Mouse (Mus musculus) midbrain, embryonic 11.5 days (tissue): ENCODE data around the gene Pikfyve. TPM values are rescaled to one million over a fixed set of nuclear protein-coding genes. Genes with fewer than 3 reads are reported as not detected.

Source experiments
- ATAC-seq: fragments of 200-750 bp; cut with Nextera tagmentation; 2 replicates; pipeline ENCODE4 v1.8.0; 2017; ENCODE audit warnings: moderate TSS enrichment, moderate library complexity; ENCODE audit not compliant: low FRiP score
- DNase-seq: peaks from one replicate; pipeline ENCODE4 v3.0.0; 2015; ENCODE audit warnings: low spot score; ENCODE audit errors: missing footprints
- H3K27ac ChIP-seq: fragments of 300-500 bp; sonication (generic); 2 replicates; pipeline ENCODE4 v1.5.1; 2014; ENCODE audit warnings: low read depth, low read length
- H3K27me3 ChIP-seq: fragments of 300-500 bp; sonication (generic); 2 replicates; pipeline ENCODE4 v1.6.1; 2014; ENCODE audit warnings: mild to moderate bottlenecking, low read length, moderate library complexity, mixed read lengths; ENCODE audit not compliant: control insufficient read depth, insufficient read depth
- H3K36me3 ChIP-seq: fragments of 300-500 bp; sonication (generic); 2 replicates; pipeline ENCODE4 v1.6.1; 2014; ENCODE audit warnings: mild to moderate bottlenecking, low read length, moderate library complexity, mixed read lengths; ENCODE audit not compliant: control insufficient read depth, insufficient read depth
- H3K4me1 ChIP-seq: fragments of 300-500 bp; sonication (generic); 2 replicates; pipeline ENCODE4 v1.6.1; 2014; ENCODE audit warnings: low read length; ENCODE audit not compliant: control insufficient read depth, insufficient read depth
- H3K4me2 ChIP-seq: fragments of 300-500 bp; sonication (generic); 2 replicates; pipeline ENCODE4 v1.6.1; 2014; ENCODE audit warnings: mild to moderate bottlenecking, moderate library complexity
- H3K4me3 ChIP-seq: fragments of 300-500 bp; sonication (generic); 2 replicates; pipeline ENCODE4 v1.5.1; 2014; ENCODE audit warnings: low read depth, low read length
- H3K9ac ChIP-seq: fragments of 300-500 bp; sonication (generic); 2 replicates; pipeline ENCODE4 v1.6.1; 2014; ENCODE audit warnings: low read length
- H3K9me3 ChIP-seq: fragments of 300-500 bp; sonication (generic); 2 replicates; pipeline ENCODE4 v1.6.1; 2016; ENCODE audit warnings: low read length; ENCODE audit not compliant: control insufficient read depth
- WGBS: fragments of 180-500 bp; shearing (Covaris S2); extraction: QIAGEN DNeasy Blood & Tissue Kit; methylation state at CpG from one replicate; pipeline ENCODE4 v1.1.7; 2014; 5-methylcytosine and 5-hydroxymethylcytosine counted together
- polyA plus RNA-seq: library from polyadenylated mRNA; unstranded; fragments of >200 nt; fragmentation: Nextera tagmentation; extraction: Ambion mirVana; gene quantifications from 2 replicates; pipeline ENCODE4 v1.2.1, GENCODE M21; 2014

The Pikfyve gene
- polyA plus RNA-seq, 1 experiment from 2014 or later: 17.1 TPM

- WGBS: 82% methylated on average over 1 of the region's 1 CpGs
- no peak for DNase-seq
- Histone ChIP-seq H3K9ac (no peak overlapping the region), H3K27me3 (no peaks in the 10 kb centered on the region), H3K4me3 (no peak overlapping the region), H3K4me1 (peaks cover under 1% of the 10 kb centered on the region; the same call in 1 of the 2 replicates), H3K36me3 (peaks cover 45% of the 10 kb centered on the region), H3K4me2 (no peak overlapping the region), H3K27ac (no peak overlapping the region), H3K9me3 (no peaks in the 10 kb centered on the region)
- no peak for ATAC-seq
Observed at GRCm38 (mm10) chr1:65167496-65167895, 19.0 kb upstream of the Pikfyve start.

- Histone ChIP-seq H3K4me2 (no peak overlapping the region), H3K27ac (no peak overlapping the region), H3K9me3 (no peaks in the 10 kb centered on the region), H3K36me3 (peaks cover 37% of the 10 kb centered on the region), H3K4me3 (no peak overlapping the region), H3K4me1 (peaks cover 2% of the 10 kb centered on the region; the same call in 1 of the 2 replicates), H3K9ac (no peak overlapping the region), H3K27me3 (no peaks in the 10 kb centered on the region)
- 93% methylated on average over 7 of the region's 7 CpGs for WGBS
- DNase-seq: no peak
- ATAC-seq: no peak
Observed at GRCm38 (mm10) chr1:65169536-65169935, 16.9 kb upstream of the Pikfyve start.

GRCm38 (mm10) chr1:65169947-65170346 is 16.5 kb upstream of the Pikfyve start:
- Histone ChIP-seq H3K4me2 (no peak overlapping the region), H3K27ac (no peak overlapping the region), H3K4me1 (peaks cover 2% of the 10 kb centered on the region; the same call in 1 of the 2 replicates), H3K36me3 (peaks cover 33% of the 10 kb centered on the region), H3K9me3 (no peaks in the 10 kb centered on the region), H3K9ac (no peak overlapping the region), H3K4me3 (no peak overlapping the region), H3K27me3 (no peaks in the 10 kb centered on the region)
- no peak for ATAC-seq
- WGBS: 95% methylated on average over 5 of the region's 5 CpGs
- no peak for DNase-seq

GRCm38 (mm10) chr1:65171579-65171978 is 14.9 kb upstream of the Pikfyve start:
- 70% methylated on average over 4 of the region's 4 CpGs for WGBS
- no peak for ATAC-seq

GRCm38 (mm10) chr1:65173716-65174115 is 12.8 kb upstream of the Pikfyve start:
- Histone ChIP-seq H3K27ac (no peak overlapping the region), H3K9ac (no peak overlapping the region), H3K4me1 (peaks cover 14% of the 10 kb centered on the region), H3K36me3 (peaks cover 16% of the 10 kb centered on the region), H3K9me3 (no peaks in the 10 kb centered on the region), H3K4me2 (no peak overlapping the region), H3K27me3 (no peaks in the 10 kb centered on the region), H3K4me3 (no peak overlapping the region)
- DNase-seq: no peak
- 84% methylated on average over 2 of the region's 2 CpGs for WGBS
- no peak for ATAC-seq

More at GRCm38 (mm10) chr1:65171579-65171978, 14.9 kb upstream of the Pikfyve start:
- Histone ChIP-seq H3K36me3 (peaks cover 28% of the 10 kb centered on the region), H3K4me1 (peaks cover 5% of the 10 kb centered on the region; the same call in 1 of the 2 replicates), H3K27me3 (no peaks in the 10 kb centered on the region), H3K9me3 (no peaks in the 10 kb centered on the region), H3K4me3 (no peak overlapping the region), H3K27ac (no peak overlapping the region), H3K4me2 (no peak overlapping the region), H3K9ac (no peak overlapping the region)
- DNase-seq: no peak

DNA sequence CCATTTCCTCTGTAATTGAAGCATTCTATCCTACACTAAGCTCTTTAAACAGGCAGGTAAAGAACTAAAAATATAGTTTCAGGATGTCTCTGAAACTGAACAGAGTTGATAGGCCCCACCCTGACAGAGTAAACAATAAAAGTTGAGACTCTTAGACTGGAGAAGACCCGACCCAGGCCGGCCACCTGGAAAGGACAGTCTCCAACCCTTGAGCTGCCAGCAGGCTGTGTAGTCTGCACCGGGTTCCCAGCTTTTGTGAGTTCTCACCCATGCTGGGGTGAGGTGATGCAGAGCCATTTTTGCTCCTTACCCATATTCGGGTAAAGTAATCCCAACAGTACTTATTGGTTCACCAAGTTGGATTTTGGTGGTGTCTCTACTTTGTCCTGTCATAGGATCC is 10.3 kb upstream of the Pikfyve start:
- no peak overlapping the region for H3K4me3 ChIP-seq
- H3K4me2 ChIP-seq: no peak overlapping the region
- no peak overlapping the region for H3K27ac ChIP-seq
- peaks cover 5% of the 10 kb centered on the region; the same call in 1 of the 2 replicates for H3K36me3 ChIP-seq
- H3K9ac ChIP-seq: no peak overlapping the region
- 75% methylated on average over 4 of the region's 4 CpGs for WGBS
- H3K27me3 ChIP-seq: no peaks in the 10 kb centered on the region
- no peaks in the 10 kb centered on the region for H3K9me3 ChIP-seq
- ATAC-seq: no peak
- H3K4me1 ChIP-seq: peaks cover 16% of the 10 kb centered on the region
- DNase-seq: no peak

- H3K27me3 ChIP-seq: no peaks in the 10 kb centered on the region
- no peak for DNase-seq
- H3K36me3 ChIP-seq: peaks cover 2% of the 10 kb centered on the region; the same call in 1 of the 2 replicates
- H3K9me3 ChIP-seq: no peaks in the 10 kb centered on the region
- no peak overlapping the region for H3K27ac ChIP-seq
- no peak overlapping the region for H3K4me3 ChIP-seq
- no peak for ATAC-seq
- H3K4me1 ChIP-seq: peaks cover 16% of the 10 kb centered on the region
- WGBS: 91% methylated on average over 5 of the region's 5 CpGs
- H3K4me2 ChIP-seq: no peak overlapping the region
- H3K9ac ChIP-seq: no peak overlapping the region
Observed at GRCm38 (mm10) chr1:65176912-65177311, 9.6 kb upstream of the Pikfyve start.

DNA sequence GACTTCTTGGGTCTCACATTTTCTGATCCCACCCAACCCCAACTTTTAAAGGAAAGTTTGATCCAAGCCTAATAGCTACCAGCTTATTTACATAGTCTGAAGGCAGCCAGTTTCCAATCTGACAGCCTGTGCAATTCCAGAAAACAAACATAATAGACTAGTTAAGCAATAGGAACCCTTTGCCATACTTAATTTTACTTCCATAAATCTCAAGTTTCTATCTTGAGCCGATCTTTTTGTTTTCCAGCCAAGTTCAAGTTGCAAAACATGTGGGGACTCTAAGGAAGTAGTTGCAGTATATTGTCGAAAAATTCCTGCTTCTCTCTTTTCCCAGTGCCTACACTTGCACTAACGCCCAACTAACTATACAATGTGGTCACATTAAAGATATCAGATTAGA is 9.0 kb upstream of the Pikfyve start:
- peak overlapping the region; percentile 58 for H3K4me3 ChIP-seq
- H3K27me3 ChIP-seq: no peaks in the 10 kb centered on the region
- peak overlapping the region; percentile 87 for H3K9ac ChIP-seq
- DNase-seq (peak; percentile 79), ATAC-seq (no peak)
- peak overlapping the region; percentile 54 for H3K4me2 ChIP-seq
- H3K9me3 ChIP-seq: no peaks in the 10 kb centered on the region
- H3K27ac ChIP-seq: no peak overlapping the region
- WGBS: 72% methylated on average over 3 of the region's 3 CpGs
- peaks cover 2% of the 10 kb centered on the region; the same call in 1 of the 2 replicates for H3K36me3 ChIP-seq
- H3K4me1 ChIP-seq: peaks cover 16% of the 10 kb centered on the region

DNA sequence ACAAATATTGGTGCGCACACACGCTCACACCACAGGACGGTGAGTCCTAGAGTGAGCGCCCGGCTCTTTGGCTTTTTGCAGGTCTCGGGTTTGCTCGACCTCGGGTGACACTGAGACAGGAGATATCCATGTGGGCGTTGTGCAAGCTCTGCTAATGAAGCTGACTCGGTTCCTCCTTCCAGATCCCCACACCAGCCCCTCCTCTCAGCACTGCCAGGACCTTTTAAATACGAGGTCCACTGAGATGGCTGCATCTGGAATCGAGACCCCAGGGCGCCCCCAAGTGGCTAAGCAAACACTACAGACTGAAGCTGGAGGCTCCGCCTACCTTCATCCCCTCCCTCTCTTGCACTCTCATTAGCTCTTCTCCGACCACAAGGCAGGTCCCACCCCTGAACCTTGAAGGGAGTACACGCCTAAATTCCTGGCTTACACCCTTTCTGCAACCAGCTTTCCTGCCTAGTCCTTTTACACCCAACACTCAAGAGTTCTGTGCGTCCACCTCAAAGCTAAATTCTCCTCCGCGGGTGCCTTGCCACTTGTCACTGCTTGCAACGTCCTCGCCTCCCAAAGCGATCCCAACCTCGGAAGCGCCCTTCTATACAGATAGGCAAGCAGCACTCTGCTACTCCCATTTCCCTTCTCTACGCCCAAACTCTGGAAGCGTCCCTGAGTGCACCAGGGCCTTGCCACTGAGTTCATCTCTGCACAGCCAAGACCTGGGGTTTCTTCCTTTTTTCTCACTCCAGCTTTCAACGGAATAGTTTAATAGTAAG is 8.2 kb upstream of the Pikfyve start:
- Histone ChIP-seq H3K4me3 (peak overlapping the region; percentile 58), H3K4me1 (peaks cover 14% of the 10 kb centered on the region), H3K27ac (peak overlapping the region; percentile 93), H3K9ac (peak overlapping the region; percentile 87), H3K4me2 (peak overlapping the region; percentile 54), H3K27me3 (no peaks in the 10 kb centered on the region), H3K9me3 (no peaks in the 10 kb centered on the region), H3K36me3 (peaks cover 2% of the 10 kb centered on the region; the same call in 1 of the 2 replicates)
- WGBS: 7% methylated on average over 27 of the region's 27 CpGs
- ATAC-seq (peak; percentile 82), DNase-seq (peak; percentile 97)
